Mouse (Mus musculus): ENCODE results near the gene Scn1b. TPM values are rescaled to one million over a fixed set of nuclear protein-coding genes. Genes with fewer than 3 reads are reported as not detected.
A peak's percentile ranks its signal among the peaks of the same experiment; 100 is the strongest.

Gene Scn1b
- polyA plus RNA-seq, 1 experiment, result 41.6 TPM

- H3K4me1 ChIP-seq (ENCODE audit: control insufficient read depth, insufficient read depth, insufficient read length), result no peaks in the 10 kb centered on the region; the same call in 1 of the 2 replicates
- no peak overlapping the region for H3K4me3 ChIP-seq (ENCODE audit: extremely low read depth, insufficient read depth, insufficient read length)
- DNase-seq (ENCODE audit: low read depth in 1 of 2, low spot score in 2 of 2), result no peak
- WGBS, result 93% methylated on average over 5 of the region's 5 CpGs
- no peak overlapping the region for H3K27ac ChIP-seq (ENCODE audit: insufficient read depth, low read length)
- TF ChIP-seq POLR2A (IDR thresholded peaks at IDR 0.05; ENCODE audit: low read depth, low read length), result no peak
- no peak for TF ChIP-seq CTCF (IDR thresholded peaks at IDR 0.05; ENCODE audit: extremely low read depth, insufficient read depth, insufficient read length, insufficient replicate concordance)
- H3K27me3 ChIP-seq (ENCODE audit: control insufficient read depth, insufficient read depth, low read length), result no peaks in the 10 kb centered on the region
- no peaks in the 10 kb centered on the region for H3K36me3 ChIP-seq (ENCODE audit: control insufficient read depth, insufficient read depth, low read length)
These were observed 7.2 kb downstream of the Scn1b start for GRCm38 (mm10) chr7:31119556-31119955.

DNA sequence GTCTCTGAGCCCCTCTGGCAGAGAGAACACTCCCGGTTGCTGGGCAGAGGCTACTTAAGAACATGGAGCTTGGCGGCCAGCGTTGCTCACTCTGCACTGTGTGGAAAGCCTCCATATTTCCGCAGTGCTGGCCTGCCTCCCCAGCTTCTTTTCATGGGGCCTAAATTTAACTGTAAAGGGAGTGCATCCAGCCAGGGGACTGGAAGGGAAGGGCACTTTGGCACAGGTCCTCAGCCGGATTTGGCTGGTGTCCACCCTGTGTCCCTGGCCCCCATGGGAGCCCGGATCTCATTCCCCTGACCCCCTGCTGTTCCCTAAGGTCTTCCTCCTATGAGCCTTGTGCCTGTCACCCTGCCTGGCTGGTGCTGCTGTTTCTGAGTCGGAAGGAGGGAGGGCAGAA is 8.3 kb downstream of the Scn1b start:
- no peak overlapping the region for H3K4me3 ChIP-seq (ENCODE audit: extremely low read depth, insufficient read depth, insufficient read length)
- no peaks in the 10 kb centered on the region for H3K36me3 ChIP-seq (ENCODE audit: control insufficient read depth, insufficient read depth, low read length)
- WGBS, result 82% methylated on average over 7 of the region's 7 CpGs
- no peak overlapping the region for H3K27ac ChIP-seq (ENCODE audit: insufficient read depth, low read length)
- DNase-seq (ENCODE audit: low read depth in 1 of 2, low spot score in 2 of 2), result no peak
- H3K27me3 ChIP-seq (ENCODE audit: control insufficient read depth, insufficient read depth, low read length), result no peaks in the 10 kb centered on the region
- TF ChIP-seq CTCF (IDR thresholded peaks at IDR 0.05; ENCODE audit: extremely low read depth, insufficient read depth, insufficient read length, insufficient replicate concordance) (no peak), POLR2A (IDR thresholded peaks at IDR 0.05; ENCODE audit: low read depth, low read length) (no peak)
- H3K4me1 ChIP-seq (ENCODE audit: control insufficient read depth, insufficient read depth, insufficient read length), result no peaks in the 10 kb centered on the region

DNA sequence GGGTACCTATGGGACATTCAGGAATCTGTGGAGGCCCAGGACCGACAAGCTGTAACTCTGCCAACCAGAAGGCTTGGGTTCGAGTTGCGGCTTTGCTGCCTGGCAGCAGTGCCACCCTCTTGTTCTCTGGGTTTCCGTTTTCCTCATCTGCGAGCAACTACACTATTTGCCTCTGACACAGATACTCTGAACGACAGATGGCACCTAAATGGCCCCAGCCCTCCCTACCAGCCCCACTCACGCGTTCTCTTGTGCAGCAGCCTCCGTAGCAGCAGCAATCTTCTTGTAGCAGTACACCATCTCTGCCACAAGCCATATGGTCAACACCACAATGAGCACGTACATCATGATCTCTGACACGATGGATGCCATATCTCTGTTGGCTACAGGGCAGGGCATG is 9.3 kb downstream of the Scn1b start:
- 89% methylated on average over 11 of the region's 11 CpGs for WGBS
- no peaks in the 10 kb centered on the region for H3K4me1 ChIP-seq (ENCODE audit: control insufficient read depth, insufficient read depth, insufficient read length)
- DNase-seq (ENCODE audit: low read depth in 1 of 2, low spot score in 2 of 2), result no peak
- no peak for TF ChIP-seq CTCF (IDR thresholded peaks at IDR 0.05; ENCODE audit: extremely low read depth, insufficient read depth, insufficient read length, insufficient replicate concordance)
- TF ChIP-seq POLR2A (IDR thresholded peaks at IDR 0.05; ENCODE audit: low read depth, low read length), result no peak
- no peak overlapping the region for H3K27ac ChIP-seq (ENCODE audit: insufficient read depth, low read length)
- H3K36me3 ChIP-seq (ENCODE audit: control insufficient read depth, insufficient read depth, low read length), result no peaks in the 10 kb centered on the region
- H3K4me3 ChIP-seq (ENCODE audit: extremely low read depth, insufficient read depth, insufficient read length), result no peak overlapping the region
- H3K27me3 ChIP-seq (ENCODE audit: control insufficient read depth, insufficient read depth, low read length), result no peaks in the 10 kb centered on the region

DNA sequence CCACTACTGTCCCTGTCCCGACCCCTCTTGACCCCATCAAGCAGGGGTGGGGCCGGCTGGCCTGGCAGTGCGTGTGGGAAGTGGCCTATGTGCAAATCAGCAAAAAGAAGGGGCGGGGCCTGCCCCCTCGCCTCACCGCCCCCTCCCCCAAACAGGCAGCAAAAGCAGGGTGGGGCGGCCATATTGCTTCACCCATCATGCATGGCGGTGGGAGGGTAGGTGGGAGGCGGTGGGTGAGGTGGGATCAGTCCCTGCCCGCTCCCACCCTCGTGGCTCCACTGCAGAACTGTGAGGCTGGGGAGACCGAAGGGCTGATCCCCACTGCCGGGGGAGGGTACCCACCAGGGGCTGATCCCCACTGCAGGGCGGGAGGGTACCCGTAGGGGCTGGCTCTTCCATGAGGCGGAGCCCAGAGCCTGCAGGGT is 10.1 kb downstream of the Scn1b start:
- H3K27ac ChIP-seq (ENCODE audit: insufficient read depth, low read length), result no peak overlapping the region
- H3K36me3 ChIP-seq (ENCODE audit: control insufficient read depth, insufficient read depth, low read length), result no peaks in the 10 kb centered on the region
- no peak for DNase-seq (ENCODE audit: low read depth in 1 of 2, low spot score in 2 of 2)
- 86% methylated on average over 16 of the region's 16 CpGs for WGBS
- no peak for TF ChIP-seq CTCF (IDR thresholded peaks at IDR 0.05; ENCODE audit: extremely low read depth, insufficient read depth, insufficient read length, insufficient replicate concordance)
- TF ChIP-seq POLR2A (IDR thresholded peaks at IDR 0.05; ENCODE audit: low read depth, low read length), result no peak
- H3K4me1 ChIP-seq (ENCODE audit: control insufficient read depth, insufficient read depth, insufficient read length), result no peaks in the 10 kb centered on the region
- H3K27me3 ChIP-seq (ENCODE audit: control insufficient read depth, insufficient read depth, low read length), result no peaks in the 10 kb centered on the region
- no peak overlapping the region for H3K4me3 ChIP-seq (ENCODE audit: extremely low read depth, insufficient read depth, insufficient read length)

DNA sequence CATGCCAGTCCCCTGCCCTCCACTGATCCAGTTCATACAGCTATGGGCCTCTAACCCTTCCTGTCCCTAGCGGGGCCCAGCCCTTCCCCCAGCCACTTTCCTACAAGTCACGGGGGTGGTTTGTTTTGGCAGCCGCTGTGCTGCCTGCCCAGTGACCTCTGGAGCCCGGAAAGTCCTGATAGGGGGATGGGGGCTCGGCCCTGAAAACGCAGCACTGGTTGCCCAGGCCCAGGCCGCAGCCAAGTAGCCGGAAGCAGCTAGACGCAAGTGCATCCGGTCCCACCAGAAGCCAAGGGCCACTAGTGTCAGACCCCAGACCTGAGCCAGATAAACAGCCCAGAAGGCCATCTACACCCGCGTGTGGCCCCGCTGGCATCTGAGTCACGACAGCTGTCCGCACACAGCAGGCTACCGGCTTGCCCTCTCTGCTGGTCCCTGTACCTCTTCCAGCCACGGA is 11.2 kb downstream of the Scn1b start:
- Histone ChIP-seq H3K4me1 (ENCODE audit: control insufficient read depth, insufficient read depth, insufficient read length) (peaks cover 10% of the 10 kb centered on the region; the same call in 1 of the 2 replicates), H3K27me3 (ENCODE audit: control insufficient read depth, insufficient read depth, low read length) (no peaks in the 10 kb centered on the region), H3K36me3 (ENCODE audit: control insufficient read depth, insufficient read depth, low read length) (no peaks in the 10 kb centered on the region), H3K27ac (ENCODE audit: insufficient read depth, low read length) (peak overlapping the region; percentile 21), H3K4me3 (ENCODE audit: extremely low read depth, insufficient read depth, insufficient read length) (no peak overlapping the region)
- DNase-seq (ENCODE audit: low read depth in 1 of 2, low spot score in 2 of 2), result peak in 1 of 2 experiments; percentile 33
- WGBS, result 39% methylated on average over 17 of the region's 17 CpGs
- no peak for TF ChIP-seq CTCF (IDR thresholded peaks at IDR 0.05; ENCODE audit: extremely low read depth, insufficient read depth, insufficient read length, insufficient replicate concordance)

DNA sequence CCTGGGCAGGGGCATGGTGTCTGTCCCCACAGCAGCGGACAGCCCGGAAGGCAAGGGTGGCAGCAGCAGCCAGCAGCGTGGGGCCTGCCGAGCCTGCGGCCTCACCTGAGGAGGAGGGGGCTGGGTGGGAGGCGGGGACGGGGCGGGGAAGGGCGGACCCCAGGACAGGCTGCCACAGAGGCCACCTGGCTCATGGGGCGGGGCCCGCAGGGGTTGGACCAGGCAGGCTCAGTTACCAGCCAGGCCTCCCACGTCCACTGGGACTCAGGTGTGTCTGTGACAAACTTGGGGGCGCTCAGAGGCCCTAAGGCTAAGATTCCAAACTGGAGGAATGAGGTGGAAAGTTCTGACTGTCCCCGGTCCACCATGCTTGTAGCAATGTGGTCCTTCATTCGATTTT is 11.6 kb downstream of the Scn1b start, which contains the start of gene Hpn:
Hpn (minus strand) TSS at position 109 of the 400 bp plus-strand sequence.
- no peak within 1 kb of the TSS for H3K4me3 ChIP-seq (ENCODE audit: extremely low read depth, insufficient read depth, insufficient read length)
- no peak for DNase-seq (ENCODE audit: low read depth in 1 of 2, low spot score in 2 of 2)
- 68% methylated on average over 15 of the region's 15 CpGs for WGBS
- H3K36me3 ChIP-seq (ENCODE audit: control insufficient read depth, insufficient read depth, low read length), result no peaks in the 10 kb centered on the region
- TF ChIP-seq POLR2A (IDR thresholded peaks at IDR 0.05; ENCODE audit: low read depth, low read length) (no peak), CTCF (IDR thresholded peaks at IDR 0.05; ENCODE audit: extremely low read depth, insufficient read depth, insufficient read length, insufficient replicate concordance) (no peak)
- H3K4me1 ChIP-seq (ENCODE audit: control insufficient read depth, insufficient read depth, insufficient read length), result peaks cover 10% of the 10 kb centered on the region; the same call in 1 of the 2 replicates
- peak within 1 kb of the TSS; percentile 21 for H3K27ac ChIP-seq (ENCODE audit: insufficient read depth, low read length)
- H3K27me3 ChIP-seq (ENCODE audit: control insufficient read depth, insufficient read depth, low read length), result no peaks in the 10 kb centered on the region

- no peak overlapping the region for H3K27ac ChIP-seq (ENCODE audit: insufficient read depth, low read length)
- 93% methylated on average over 10 of the region's 10 CpGs for WGBS
- DNase-seq (ENCODE audit: low read depth in 1 of 2, low spot score in 2 of 2), result no peak
- peaks cover 10% of the 10 kb centered on the region; the same call in 1 of the 2 replicates for H3K4me1 ChIP-seq (ENCODE audit: control insufficient read depth, insufficient read depth, insufficient read length)
- H3K27me3 ChIP-seq (ENCODE audit: control insufficient read depth, insufficient read depth, low read length), result no peaks in the 10 kb centered on the region
- no peak for TF ChIP-seq POLR2A (IDR thresholded peaks at IDR 0.05; ENCODE audit: low read depth, low read length)
- no peak for TF ChIP-seq CTCF (IDR thresholded peaks at IDR 0.05; ENCODE audit: extremely low read depth, insufficient read depth, insufficient read length, insufficient replicate concordance)
- no peak overlapping the region for H3K4me3 ChIP-seq (ENCODE audit: extremely low read depth, insufficient read depth, insufficient read length)
- no peaks in the 10 kb centered on the region for H3K36me3 ChIP-seq (ENCODE audit: control insufficient read depth, insufficient read depth, low read length)
These were observed 12.2 kb downstream of the Scn1b start for GRCm38 (mm10) chr7:31114646-31115045.
